Mouse (Mus musculus): ENCODE results near the gene Igf1.

DNA sequence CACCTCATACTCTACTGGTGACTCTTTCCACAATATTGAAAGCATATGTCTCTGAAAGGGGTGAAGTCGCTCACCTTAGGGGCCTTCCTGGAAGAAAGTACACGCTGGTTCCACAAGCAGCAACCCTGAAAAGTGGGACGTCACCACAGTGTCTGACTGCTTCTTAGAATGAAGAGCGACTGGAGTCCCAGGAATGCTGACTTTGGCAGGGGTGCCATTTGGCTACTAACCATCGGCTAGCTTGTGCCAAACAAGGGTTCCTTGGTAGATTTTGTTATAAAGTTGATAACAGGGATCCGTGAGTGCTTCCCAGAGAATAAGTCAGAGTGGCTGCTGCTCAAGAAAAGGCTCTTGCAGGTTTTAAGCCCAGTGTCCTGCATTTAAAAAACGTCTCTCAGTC lies 4.8 kb downstream of the Igf1 start:
- TF ChIP-seq CTCF (IDR thresholded peaks at IDR 0.05; ENCODE audit: control insufficient read depth, insufficient read depth, low read length) (no peak), POLR2A (IDR thresholded peaks at IDR 0.05; ENCODE audit: borderline replicate concordance, control insufficient read depth, low read depth, low read length) (no peak)
